Mouse (Mus musculus) lung, embryonic 14.5 days (tissue): ENCODE data around the gene Golm1. TPM values are rescaled to one million over a fixed set of nuclear protein-coding genes. Genes with fewer than 3 reads are reported as not detected.

Experiments used
- ATAC-seq: fragments of 200-750 bp; cut with Nextera tagmentation; 2 replicates; pipeline ENCODE4 v1.8.0; 2017; ENCODE audit warnings: mild to moderate bottlenecking, moderate TSS enrichment, moderate library complexity; ENCODE audit not compliant: insufficient read depth
- DNase-seq: peaks from one replicate; pipeline ENCODE4 v3.0.0-alpha.2; 2015
- H3K27ac ChIP-seq: fragments of 300-500 bp; sonication (generic); 2 replicates; pipeline ENCODE4 v1.5.1; 2014; ENCODE audit warnings: low read depth, mild to moderate bottlenecking, moderate library complexity
- H3K27me3 ChIP-seq: fragments of 300-500 bp; sonication (generic); 2 replicates; pipeline ENCODE4 v1.6.1; 2014; ENCODE audit warnings: low read length, control low read depth; ENCODE audit not compliant: insufficient read depth
- H3K36me3 ChIP-seq: fragments of 300-500 bp; sonication (generic); 2 replicates; pipeline ENCODE4 v1.6.1; 2014; ENCODE audit warnings: control low read depth; ENCODE audit not compliant: insufficient read depth
- H3K4me1 ChIP-seq: fragments of 300-500 bp; sonication (generic); 2 replicates; pipeline ENCODE4 v1.6.1; 2014; ENCODE audit warnings: antibody characterized with exemption, control low read depth; ENCODE audit not compliant: insufficient read depth
- H3K4me2 ChIP-seq: fragments of 300-500 bp; sonication (generic); 2 replicates; pipeline ENCODE4 v1.6.1; 2014; ENCODE audit warnings: mild to moderate bottlenecking
- H3K4me3 ChIP-seq: fragments of 300-500 bp; sonication (generic); 2 replicates; pipeline ENCODE4 v1.5.1; 2014; ENCODE audit warnings: low read depth, low read length
- H3K9ac ChIP-seq: fragments of 300-500 bp; sonication (generic); 2 replicates; pipeline ENCODE4 v1.6.1; 2014
- H3K9me3 ChIP-seq: fragments of 300-500 bp; sonication (generic); 2 replicates; pipeline ENCODE4 v1.6.1; 2016; ENCODE audit warnings: low read depth, low read length, control low read depth
- CTCF ChIP-seq: IDR thresholded peaks from 2 replicates; pipeline ENCODE4 v1.5.1; 2016; ENCODE audit warnings: antibody characterized with exemption, low read depth
- WGBS: fragments of 180-500 bp; shearing (Covaris S2); extraction: QIAGEN DNeasy Blood & Tissue Kit; methylation state at CpG from one replicate; pipeline ENCODE4 v1.1.7; 2014; 5-methylcytosine and 5-hydroxymethylcytosine counted together
- polyA plus RNA-seq: library from polyadenylated mRNA; unstranded; fragments of >200 nt; fragmentation: Nextera tagmentation; extraction: Ambion mirVana; gene quantifications from 2 replicates; pipeline ENCODE4 v1.2.1, GENCODE M21; 2014

Golm1 gene
- polyA plus RNA-seq, 1 experiment from 2014 or later = 39.2 TPM

- H3K4me1 ChIP-seq = no peaks in the 10 kb centered on the region
- WGBS = 84% methylated on average over 6 of the region's 6 CpGs
- DNase-seq = no peak
Measured at GRCm38 (mm10) chr13:59648598-59648997, 27.0 kb downstream of the Golm1 start.

DNA sequence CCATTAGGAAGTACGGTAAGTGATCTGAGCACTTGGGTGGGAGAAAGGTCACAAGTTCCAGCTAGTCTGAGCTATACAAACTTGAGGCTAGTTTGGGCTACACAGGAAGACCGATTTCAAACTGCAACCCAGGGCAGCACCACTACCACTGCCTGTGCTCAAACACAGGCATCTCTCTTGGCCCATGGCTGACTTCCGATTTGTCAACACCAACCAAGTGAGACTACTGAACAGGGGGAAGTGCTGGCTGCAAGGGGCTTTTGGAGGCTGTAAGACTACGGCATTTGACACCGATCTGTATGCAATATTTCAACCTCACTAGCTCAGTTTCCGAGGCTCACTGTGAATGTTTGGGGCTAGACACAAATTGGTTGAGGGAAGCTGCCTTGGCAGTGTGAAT lies 28.1 kb downstream of the Golm1 start:
- peaks cover 16% of the 10 kb centered on the region for H3K36me3 ChIP-seq
- no peak for TF ChIP-seq CTCF
- H3K4me3 ChIP-seq = no peak overlapping the region
- no peak for DNase-seq
- no peaks in the 10 kb centered on the region for H3K27me3 ChIP-seq
- H3K4me1 ChIP-seq = no peaks in the 10 kb centered on the region
- WGBS = 65% methylated on average over 6 of the region's 6 CpGs
- ATAC-seq = no peak
- no peak overlapping the region for H3K9ac ChIP-seq
- H3K27ac ChIP-seq = no peak overlapping the region
- no peaks in the 10 kb centered on the region for H3K9me3 ChIP-seq
- H3K4me2 ChIP-seq = no peak overlapping the region

More at GRCm38 (mm10) chr13:59648598-59648997, 27.0 kb downstream of the Golm1 start:
- no peaks in the 10 kb centered on the region for H3K9me3 ChIP-seq
- H3K9ac ChIP-seq = no peak overlapping the region
- H3K4me2 ChIP-seq = no peak overlapping the region
- TF ChIP-seq CTCF = no peak
- peaks cover 16% of the 10 kb centered on the region for H3K36me3 ChIP-seq
- H3K27ac ChIP-seq = no peak overlapping the region
- ATAC-seq = no peak
- no peak overlapping the region for H3K4me3 ChIP-seq
- H3K27me3 ChIP-seq = no peaks in the 10 kb centered on the region

DNA sequence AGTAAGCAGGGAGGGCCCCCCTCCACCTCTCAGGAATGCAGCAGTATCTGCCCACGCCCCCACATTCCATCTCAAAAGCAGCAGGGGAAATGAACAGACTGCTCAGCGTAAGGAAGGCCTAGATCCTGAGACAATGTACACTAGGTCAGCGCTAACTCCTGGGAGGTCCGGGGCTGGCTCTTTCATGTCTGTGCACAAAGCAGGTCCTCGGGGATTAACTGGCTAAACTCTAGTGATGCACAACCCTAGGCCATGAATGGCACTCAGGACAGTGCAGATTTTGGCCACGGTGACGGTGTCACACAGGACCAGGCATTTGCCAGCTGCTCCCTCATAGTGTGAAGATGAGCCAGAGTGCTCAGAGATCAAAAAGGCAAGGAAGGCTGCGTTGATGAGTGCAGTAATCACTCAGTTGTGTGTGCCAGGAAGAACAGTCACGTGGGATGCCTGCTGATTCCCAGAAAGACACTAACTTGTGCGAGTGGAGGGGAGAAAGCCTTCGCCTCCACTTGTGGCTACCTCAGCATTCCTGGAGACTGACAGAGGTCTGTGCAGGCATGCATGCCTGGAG lies 28.9 kb downstream of the Golm1 start:
- peak; percentile 87 for ATAC-seq
- Histone ChIP-seq H3K9ac (no peak overlapping the region), H3K4me1 (no peaks in the 10 kb centered on the region), H3K4me2 (no peak overlapping the region), H3K27me3 (no peaks in the 10 kb centered on the region), H3K4me3 (no peak overlapping the region), H3K27ac (peak overlapping the region; percentile 36; the same call in 1 of the 2 replicates), H3K36me3 (peaks cover 16% of the 10 kb centered on the region), H3K9me3 (no peaks in the 10 kb centered on the region)
- no peak for TF ChIP-seq CTCF
- WGBS = 41% methylated on average over 11 of the region's 11 CpGs
- peak; percentile 48 for DNase-seq

- 81% methylated on average over 3 of the region's 3 CpGs for WGBS
- H3K9me3 ChIP-seq = no peaks in the 10 kb centered on the region
- H3K4me1 ChIP-seq = no peaks in the 10 kb centered on the region
- H3K9ac ChIP-seq = no peak overlapping the region
- peaks cover 21% of the 10 kb centered on the region for H3K36me3 ChIP-seq
- DNase-seq (no peak), ATAC-seq (no peak)
- TF ChIP-seq CTCF = no peak
- no peak overlapping the region; the same call in 1 of the 2 replicates for H3K27ac ChIP-seq
- no peak overlapping the region for H3K4me2 ChIP-seq
- no peak overlapping the region for H3K4me3 ChIP-seq
- no peaks in the 10 kb centered on the region for H3K27me3 ChIP-seq
Measured at GRCm38 (mm10) chr13:59645491-59645890, 30.1 kb downstream of the Golm1 start.

DNA sequence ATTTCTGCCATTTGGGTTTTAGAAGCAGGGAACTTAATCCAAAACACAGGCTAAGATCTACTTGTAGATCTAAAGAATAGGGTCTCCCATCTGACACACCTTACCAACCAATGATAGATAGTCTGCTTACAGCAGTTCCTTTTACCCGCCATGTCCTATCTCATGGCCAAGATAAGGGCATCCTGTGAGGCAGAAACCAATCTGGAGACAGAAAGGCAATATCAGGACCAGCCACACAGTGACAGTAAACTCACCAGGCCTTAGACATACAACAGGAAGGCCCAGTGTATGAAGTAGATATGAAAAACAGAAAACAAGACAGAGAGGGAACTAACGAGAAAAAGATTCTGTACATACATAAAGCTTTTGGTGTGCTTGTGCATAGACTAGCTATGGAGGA lies 32.8 kb downstream of the Golm1 start:
- Histone ChIP-seq H3K4me2 (no peak overlapping the region), H3K36me3 (peaks cover 20% of the 10 kb centered on the region; the same call in 1 of the 2 replicates), H3K4me3 (no peak overlapping the region), H3K27ac (no peak overlapping the region), H3K9ac (no peak overlapping the region), H3K4me1 (no peaks in the 10 kb centered on the region), H3K27me3 (no peaks in the 10 kb centered on the region), H3K9me3 (no peaks in the 10 kb centered on the region)
- WGBS = 77% methylated on average over 2 of the region's 2 CpGs
- ATAC-seq (no peak; the same call in 1 of the 2 replicates), DNase-seq (no peak)
- no peak for TF ChIP-seq CTCF

DNA sequence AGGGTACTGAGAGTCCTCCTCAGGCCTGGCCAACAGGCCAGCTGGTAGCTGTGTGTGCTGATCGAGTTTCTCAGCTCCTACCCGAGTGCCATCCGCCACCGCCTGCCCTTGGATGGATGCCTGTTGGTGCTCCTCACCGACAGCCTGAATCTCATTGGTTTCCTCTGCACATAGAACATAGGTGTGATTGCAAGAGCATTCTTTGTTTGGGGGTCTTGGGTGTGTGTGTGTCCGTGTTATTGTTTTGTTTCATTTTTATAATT lies 35.5 kb downstream of the Golm1 start:
- no peak for ATAC-seq
- no peak overlapping the region for H3K9ac ChIP-seq
- H3K36me3 ChIP-seq = peaks cover 42% of the 10 kb centered on the region
- no peak for TF ChIP-seq CTCF
- H3K4me3 ChIP-seq = no peak overlapping the region
- no peak overlapping the region for H3K27ac ChIP-seq
- no peak for DNase-seq
- no peaks in the 10 kb centered on the region for H3K27me3 ChIP-seq
- no peaks in the 10 kb centered on the region for H3K4me1 ChIP-seq
- WGBS = 77% methylated on average over 6 of the region's 6 CpGs
- no peaks in the 10 kb centered on the region for H3K9me3 ChIP-seq
- no peak overlapping the region for H3K4me2 ChIP-seq

GRCm38 (mm10) chr13:59639368-59640177 lies 36.0 kb downstream of the Golm1 start:
- no peak for DNase-seq
- no peak overlapping the region for H3K4me2 ChIP-seq
- no peak overlapping the region for H3K4me3 ChIP-seq
- no peak for TF ChIP-seq CTCF
- no peaks in the 10 kb centered on the region for H3K27me3 ChIP-seq
- ATAC-seq = no peak
- no peak overlapping the region for H3K9ac ChIP-seq
- 73% methylated on average over 16 of the region's 16 CpGs for WGBS
- no peak overlapping the region for H3K27ac ChIP-seq
- no peaks in the 10 kb centered on the region for H3K4me1 ChIP-seq
- no peaks in the 10 kb centered on the region for H3K9me3 ChIP-seq
- H3K36me3 ChIP-seq = peaks cover 43% of the 10 kb centered on the region
